Mouse (Mus musculus) erythroblast, embryonic 14.5 days (primary cell): ENCODE data around the gene Rhou. TPM values are rescaled to one million over a fixed set of nuclear protein-coding genes. Genes with fewer than 3 reads are reported as not detected.
"Not testable (repeated sequence)": the region's sequence is repeated elsewhere in the genome, so short reads cannot be mapped to it uniquely, and the experiment has no call there.

Experiments
- H3K27me3 ChIP-seq: 2 replicates; pipeline ENCODE4 v1.6.1; 2012; ENCODE audit warnings: inconsistent platforms; ENCODE audit not compliant: control insufficient read depth
- H3K36me3 ChIP-seq: 2 replicates; pipeline ENCODE4 v1.6.1; 2012; ENCODE audit warnings: mild to moderate bottlenecking, inconsistent platforms; ENCODE audit not compliant: control insufficient read depth
- H3K4me1 ChIP-seq: 2 replicates; pipeline ENCODE4 v1.6.1; 2012; ENCODE audit warnings: inconsistent platforms; ENCODE audit not compliant: control insufficient read depth
- H3K4me3 ChIP-seq: replicated peaks from 2 replicates; pipeline ENCODE3; 2012; ENCODE audit warnings: moderate library complexity, mild to moderate bottlenecking, inconsistent platforms
- H3K9me3 ChIP-seq: 2 replicates; pipeline ENCODE4 v1.6.1; 2012; ENCODE audit warnings: low read length, inconsistent platforms, mixed read lengths; ENCODE audit not compliant: control insufficient read depth
- GATA1 ChIP-seq: IDR thresholded peaks from 2 replicates; pipeline ENCODE4 v1.6.1; 2012; ENCODE audit warnings: low read length, inconsistent platforms, mixed read lengths
- TAL1 ChIP-seq: IDR thresholded peaks from 3 replicates; pipeline ENCODE4 v1.6.1; 2012; ENCODE audit warnings: low read length, inconsistent platforms, mixed read lengths
- polyA plus RNA-seq: library from polyadenylated mRNA; stranded (reverse); fragments of >175 nt; gene quantifications from 2 replicates; pipeline ENCODE4 v1.2.3, GENCODE M21; 2012

Rhou gene
- polyA plus RNA-seq, result not detected in 2 replicates

- Histone ChIP-seq H3K27me3 (peaks cover 60% of the 10 kb centered on the region), H3K9me3 (no peaks in the 10 kb centered on the region), H3K4me1 (peaks cover 4% of the 10 kb centered on the region; the same call in 1 of the 2 replicates), H3K4me3 (peak within 1 kb of the TSS; percentile 54), H3K36me3 (no peaks in the 10 kb centered on the region; the same call in 1 of the 2 replicates)
- no peak for TF ChIP-seq TAL1
- no peak for TF ChIP-seq GATA1
Measured at GRCm38 (mm10) chr8:123653308-123653993, at the start of gene Rhou. TSS of gene Rhou (plus strand) at chr8:123653929.

GRCm38 (mm10) chr8:123612652-123613051 is 41.1 kb upstream of the Rhou start:
- not testable (repeated sequence) for H3K4me1 ChIP-seq, H3K9me3 ChIP-seq, H3K27me3 ChIP-seq, H3K36me3 ChIP-seq, H3K4me3 ChIP-seq

GRCm38 (mm10) chr8:123623523-123623922 is 30.2 kb upstream of the Rhou start:
- H3K9me3 ChIP-seq, H3K4me3 ChIP-seq, H3K4me1 ChIP-seq, H3K36me3 ChIP-seq: not testable (repeated sequence)
- H3K27me3 ChIP-seq, result peaks cover 31% of the 10 kb centered on the region

GRCm38 (mm10) chr8:123624274-123624673 is 29.5 kb upstream of the Rhou start:
- Histone ChIP-seq H3K36me3 (no peaks in the 10 kb centered on the region), H3K4me3 (no peak overlapping the region), H3K4me1 (peaks cover 10% of the 10 kb centered on the region), H3K27me3 (peaks cover 35% of the 10 kb centered on the region), H3K9me3 (no peaks in the 10 kb centered on the region)
- TF ChIP-seq GATA1 (no peak), TAL1 (no peak)

- Histone ChIP-seq H3K9me3 (no peaks in the 10 kb centered on the region), H3K4me1 (peaks cover 10% of the 10 kb centered on the region), H3K27me3 (peaks cover 39% of the 10 kb centered on the region), H3K36me3 (no peaks in the 10 kb centered on the region), H3K4me3 (no peak overlapping the region)
- TF ChIP-seq TAL1 (no peak), GATA1 (no peak)
Measured at GRCm38 (mm10) chr8:123624702-123625101, 29.0 kb upstream of the Rhou start.

GRCm38 (mm10) chr8:123625717-123626116 is 28.0 kb upstream of the Rhou start:
- TF ChIP-seq GATA1, result no peak
- TF ChIP-seq TAL1, result no peak
- H3K9me3 ChIP-seq, result no peaks in the 10 kb centered on the region
- H3K36me3 ChIP-seq, result no peaks in the 10 kb centered on the region
- peaks cover 10% of the 10 kb centered on the region for H3K4me1 ChIP-seq
- H3K27me3 ChIP-seq, result peaks cover 46% of the 10 kb centered on the region
- no peak overlapping the region for H3K4me3 ChIP-seq

- Histone ChIP-seq H3K27me3 (peaks cover 50% of the 10 kb centered on the region), H3K36me3 (no peaks in the 10 kb centered on the region), H3K4me1 (peaks cover 10% of the 10 kb centered on the region), H3K4me3 (no peak overlapping the region), H3K9me3 (no peaks in the 10 kb centered on the region)
- no peak for TF ChIP-seq GATA1
- no peak for TF ChIP-seq TAL1
Measured at GRCm38 (mm10) chr8:123627410-123628147, 26.1 kb upstream of the Rhou start.

- Histone ChIP-seq H3K27me3 (peaks cover 50% of the 10 kb centered on the region), H3K4me3 (no peak overlapping the region), H3K36me3 (no peaks in the 10 kb centered on the region), H3K9me3 (no peaks in the 10 kb centered on the region), H3K4me1 (peaks cover 10% of the 10 kb centered on the region)
- TF ChIP-seq TAL1 (no peak), GATA1 (no peak)
Measured at GRCm38 (mm10) chr8:123628253-123628967, 25.3 kb upstream of the Rhou start.

GRCm38 (mm10) chr8:123628968-123629755 is 24.6 kb upstream of the Rhou start:
- Histone ChIP-seq H3K9me3 (no peaks in the 10 kb centered on the region), H3K36me3 (no peaks in the 10 kb centered on the region), H3K27me3 (peaks cover 49% of the 10 kb centered on the region), H3K4me3 (no peak overlapping the region), H3K4me1 (peaks cover 10% of the 10 kb centered on the region)
- TF ChIP-seq GATA1 (no peak), TAL1 (no peak)
